Mouse (Mus musculus): ENCODE measurements around the gene Phf11d. TPM values are rescaled to one million over a fixed set of nuclear protein-coding genes. Genes with fewer than 3 reads are reported as not detected.
"Not testable (repeated sequence)": the region's sequence is repeated elsewhere in the genome, so short reads cannot be mapped to it uniquely, and the experiment has no call there.

Gene Phf11d
- 3.9 and 6.1 TPM in 2 replicates for total RNA-seq (2021)
- long read RNA-seq, partial matches to known transcripts = 0 of 6 reads
- long read RNA-seq, other reads (novel, unspliced or antisense) = 3 of 6 reads

- peak; percentile 8 for DNase-seq
Observed at GRCm38 (mm10) chr14:59365244-59365644, at the start of gene Phf11d. TSS of gene Phf11d (minus strand) at chr14:59365470.

- DNase-seq = not testable (repeated sequence)
Observed at GRCm38 (mm10) chr14:59414979-59415378, 49.7 kb upstream of the Phf11d start.

- no peak for DNase-seq
Observed at GRCm38 (mm10) chr14:59396999-59397398, 31.7 kb upstream of the Phf11d start.

- no peak for DNase-seq
Observed at GRCm38 (mm10) chr14:59395281-59395680, 30.0 kb upstream of the Phf11d start, which contains the start of gene Phf11c. TSS of gene Phf11c (minus strand) at chr14:59395381.

GRCm38 (mm10) chr14:59390181-59390580 lies 24.9 kb upstream of the Phf11d start:
- DNase-seq = not testable (repeated sequence)

- DNase-seq = no peak
Observed at GRCm38 (mm10) chr14:59389532-59389931, 24.3 kb upstream of the Phf11d start.

- no peak for DNase-seq
Observed at GRCm38 (mm10) chr14:59370348-59371068, 5.2 kb upstream of the Phf11d start.

- DNase-seq = no peak
Observed at GRCm38 (mm10) chr14:59366386-59367105, 1.3 kb upstream of the Phf11d start.

GRCm38 (mm10) chr14:59341189-59341588 lies 24.1 kb downstream of the Phf11d start, which contains the start of gene Phf11b:
TSS of gene Phf11b (minus strand) at chr14:59341351.
- not testable (repeated sequence) for DNase-seq

GRCm38 (mm10) chr14:59339541-59339940 lies 25.7 kb downstream of the Phf11d start:
- DNase-seq = no peak

GRCm38 (mm10) chr14:59336056-59336455 lies 29.2 kb downstream of the Phf11d start:
- not testable (repeated sequence) for DNase-seq

- DNase-seq = not testable (repeated sequence)
Observed at GRCm38 (mm10) chr14:59330499-59330898, 34.8 kb downstream of the Phf11d start.

- not testable (repeated sequence) for DNase-seq
Observed at GRCm38 (mm10) chr14:59319970-59320369, 45.3 kb downstream of the Phf11d start.

GRCm38 (mm10) chr14:59319036-59319435 lies 46.2 kb downstream of the Phf11d start:
- DNase-seq = not testable (repeated sequence)

Other genes with a start within 250 kb of the Phf11d start
- gene 1700129C05Rik, start 222.6 kb downstream of the Phf11d start, total RNA-seq (2021) = not detected in 2 replicates
- not detected in 2 replicates for gene Gm5142, start 186.7 kb downstream of the Phf11d start, total RNA-seq (2021)
- 36.4 and 39.8 TPM in 2 replicates for gene Rcbtb1, start 164.3 kb downstream of the Phf11d start, total RNA-seq (2021)
- gene Gm6904, start 105.3 kb downstream of the Phf11d start, total RNA-seq (2021) = not detected in 2 replicates
- 0.55 TPM in 1 of 2 replicates, not detected in the other for gene Phf11a, start 67.9 kb downstream of the Phf11d start, total RNA-seq (2021)
- gene Phf11b, start 24.1 kb downstream of the Phf11d start, total RNA-seq (2021) = 2.4 TPM in 1 of 2 replicates, not detected in the other
- 0.82 and 1.7 TPM in 2 replicates for gene Phf11c, start 29.9 kb upstream of the Phf11d start, total RNA-seq (2021)
- 7.3 and 9.7 TPM in 2 replicates for gene Setdb2, start 75.4 kb upstream of the Phf11d start, total RNA-seq (2021)
- gene Cab39l, start 75.5 kb upstream of the Phf11d start, total RNA-seq (2021) = 31.8 and 37.9 TPM in 2 replicates
- gene Cdadc1, start 232.5 kb upstream of the Phf11d start, total RNA-seq (2021) = 64.0 and 73.2 TPM in 2 replicates